Mouse (Mus musculus) small intestine, adult 2 months (tissue): ENCODE results near the gene Cdan1. TPM values are rescaled to one million over a fixed set of nuclear protein-coding genes. Genes with fewer than 3 reads are reported as not detected.
"Not testable (repeated sequence)": the region's sequence is repeated elsewhere in the genome, so short reads cannot be mapped to it uniquely, and the experiment has no call there.

Experiments
- H3K27ac ChIP-seq: fragments of 200-500 bp; 2 replicates; pipeline ENCODE4 v1.5.1; 2012; ENCODE audit warnings: low read depth, low read length, control low read depth, inconsistent platforms; ENCODE audit not compliant: insufficient read depth
- H3K27me3 ChIP-seq: fragments of 200-500 bp; 2 replicates; pipeline ENCODE4 v1.6.1; 2012; ENCODE audit warnings: mild to moderate bottlenecking, moderate library complexity, low read length, inconsistent platforms; ENCODE audit not compliant: control insufficient read depth, insufficient read depth
- H3K36me3 ChIP-seq: fragments of 200-500 bp; 2 replicates; pipeline ENCODE4 v1.6.1; 2012; ENCODE audit warnings: mild to moderate bottlenecking, low read length, control low read depth, inconsistent platforms; ENCODE audit not compliant: control insufficient read depth, insufficient read depth
- H3K4me1 ChIP-seq: fragments of 200-500 bp; 2 replicates; pipeline ENCODE4 v1.6.1; 2012; ENCODE audit warnings: low read length, inconsistent platforms, mixed read lengths; ENCODE audit not compliant: control insufficient read depth, insufficient read depth, insufficient read length
- H3K4me3 ChIP-seq: fragments of 200-500 bp; 2 replicates; pipeline ENCODE4 v1.5.1; 2012; ENCODE audit warnings: low read depth, mild to moderate bottlenecking, control low read depth, inconsistent platforms, low read length, moderate library complexity
- CTCF ChIP-seq: fragments of 200-500 bp; IDR thresholded peaks from 2 replicates; pipeline ENCODE4 v1.5.1; 2012; ENCODE audit warnings: low read depth, mild to moderate bottlenecking, control low read depth, inconsistent platforms, low read length, moderate library complexity, mixed read lengths; ENCODE audit not compliant: insufficient replicate concordance, insufficient read length; ENCODE audit errors: extremely low read depth
- POLR2A ChIP-seq: fragments of 200-500 bp; IDR thresholded peaks from 2 replicates; pipeline ENCODE4 v1.6.1; 2012; ENCODE audit warnings: low read depth, mild to moderate bottlenecking, control low read depth, inconsistent platforms, low read length, moderate library complexity
- WGBS: fragments of 180-500 bp; shearing (Covaris S2); methylation state at CpG from one replicate; pipeline ENCODE4 v1.1.7; 2018; 5-methylcytosine and 5-hydroxymethylcytosine counted together
- polyA plus RNA-seq: library from polyadenylated mRNA; depleted of rRNA; stranded (reverse); fragments of >200 nt; gene quantifications from 2 replicates; pipeline ENCODE4 v1.2.3, GENCODE M21; 2012; rRNA removed

Cdan1 gene
- polyA plus RNA-seq, 1 experiment = 19.8 TPM

DNA sequence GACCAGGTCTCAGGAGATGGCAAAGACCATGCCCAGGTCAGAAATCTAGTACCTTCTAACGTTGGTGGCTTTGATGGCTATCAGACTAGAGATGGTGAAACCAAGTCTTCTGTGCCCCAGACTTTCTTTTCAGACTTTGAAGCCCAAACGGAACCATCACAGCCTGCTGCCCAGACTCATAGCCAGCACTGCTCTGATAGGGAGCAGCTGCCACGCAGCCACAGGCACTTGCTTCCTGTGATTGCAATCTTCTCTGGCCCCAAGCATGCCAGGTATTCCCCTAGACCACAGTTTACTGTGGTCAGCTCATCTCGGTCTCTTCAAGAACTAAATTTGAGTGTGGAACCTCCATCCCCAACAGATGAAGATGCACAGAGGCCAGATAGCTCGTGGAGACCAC, 147.3 kb downstream of the Cdan1 start:
- Histone ChIP-seq H3K4me3 (no peak overlapping the region), H3K27ac (no peak overlapping the region), H3K27me3 (no peaks in the 10 kb centered on the region), H3K4me1 (no peaks in the 10 kb centered on the region), H3K36me3 (no peaks in the 10 kb centered on the region)
- WGBS = 59% methylated on average over 5 of the region's 5 CpGs
- TF ChIP-seq CTCF = no peak
- TF ChIP-seq POLR2A = no peak

DNA sequence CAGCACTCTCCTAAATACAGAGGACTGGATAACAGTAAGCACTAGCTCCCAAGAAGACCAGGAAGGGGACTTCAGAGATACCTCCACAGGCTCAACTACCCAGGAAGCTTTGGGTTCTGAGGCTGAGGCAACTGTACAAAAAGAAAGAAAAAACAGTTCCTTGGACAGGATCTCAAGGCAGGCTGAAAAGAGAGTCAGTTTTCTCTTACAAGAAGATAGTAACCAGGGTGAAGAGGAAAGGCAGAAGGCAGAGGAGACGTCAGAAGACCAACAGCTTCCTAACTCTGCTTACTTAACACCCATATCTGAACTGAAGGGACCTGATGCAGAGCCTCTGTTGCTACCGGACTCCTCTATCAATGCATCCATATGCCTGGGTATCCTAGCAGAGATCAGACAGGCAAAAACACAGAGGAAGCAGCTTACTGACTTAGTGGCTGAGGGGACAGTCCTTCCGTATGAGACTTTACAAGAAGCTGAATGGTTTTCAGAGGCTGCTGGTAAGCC, 149.5 kb downstream of the Cdan1 start:
- H3K4me3 ChIP-seq = no peak overlapping the region
- H3K27me3 ChIP-seq = no peaks in the 10 kb centered on the region
- H3K36me3 ChIP-seq = no peaks in the 10 kb centered on the region
- no peak overlapping the region for H3K27ac ChIP-seq
- TF ChIP-seq CTCF (no peak), POLR2A (no peak)
- H3K4me1 ChIP-seq = no peaks in the 10 kb centered on the region
- 79% methylated on average over 3 of the region's 3 CpGs for WGBS

GRCm38 (mm10) chr2:120697767-120698166, 152.2 kb downstream of the Cdan1 start:
- Histone ChIP-seq H3K4me3 (no peak overlapping the region), H3K36me3 (no peaks in the 10 kb centered on the region; the same call in 1 of the 2 replicates), H3K27me3 (no peaks in the 10 kb centered on the region), H3K4me1 (no peaks in the 10 kb centered on the region), H3K27ac (no peak overlapping the region)
- TF ChIP-seq CTCF (no peak), POLR2A (no peak)
- 79% methylated on average over 5 of the region's 5 CpGs for WGBS

- WGBS = 85% methylated on average over 7 of the region's 7 CpGs
- H3K27ac ChIP-seq, H3K36me3 ChIP-seq, H3K4me3 ChIP-seq, H3K27me3 ChIP-seq, H3K4me1 ChIP-seq: not testable (repeated sequence)
Measured at GRCm38 (mm10) chr2:120681151-120681550, 168.8 kb downstream of the Cdan1 start.

- Histone ChIP-seq H3K27ac (no peak overlapping the region), H3K27me3 (no peaks in the 10 kb centered on the region), H3K4me1 (no peaks in the 10 kb centered on the region), H3K36me3 (no peaks in the 10 kb centered on the region; the same call in 1 of the 2 replicates), H3K4me3 (no peak overlapping the region)
- TF ChIP-seq POLR2A (no peak), CTCF (no peak)
- WGBS = 67% methylated on average over 2 of the region's 2 CpGs
Measured at GRCm38 (mm10) chr2:120670253-120670652, 179.7 kb downstream of the Cdan1 start.

DNA sequence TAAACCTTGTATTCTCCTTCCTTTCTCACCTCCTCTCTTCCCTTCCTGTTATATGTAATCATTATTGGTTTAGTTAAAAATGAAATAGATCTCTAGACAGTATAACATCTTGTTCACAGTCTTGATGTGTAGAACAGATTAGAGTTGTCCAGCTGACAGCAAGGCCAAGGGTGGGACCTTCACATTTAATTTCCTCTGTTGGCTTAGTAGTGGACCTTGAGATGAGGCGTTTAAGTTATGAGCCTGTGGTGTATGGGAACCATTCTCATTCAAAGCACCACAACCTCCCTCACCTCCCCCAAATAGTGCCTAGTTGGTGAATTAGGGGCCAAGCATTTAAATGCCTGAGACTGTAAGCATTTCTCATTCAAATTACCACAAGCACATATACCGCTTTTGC, 182.5 kb downstream of the Cdan1 start:
- Histone ChIP-seq H3K27me3 (no peaks in the 10 kb centered on the region), H3K27ac (no peak overlapping the region), H3K4me1 (no peaks in the 10 kb centered on the region), H3K4me3 (no peak overlapping the region), H3K36me3 (no peaks in the 10 kb centered on the region)
- whole genome bisulfite sequencing = 83% methylated on average over 2 of the region's 2 CpGs
- TF ChIP-seq CTCF (no peak), POLR2A (no peak)

Other genes with a start within 250 kb of the Cdan1 start
- gene Haus2, start 240.7 kb downstream of the Cdan1 start, polyA plus RNA-seq = 0.53 and 1.6 TPM in 2 replicates
- gene Lrrc57, start 240.6 kb downstream of the Cdan1 start, polyA plus RNA-seq = 4.3 and 13.1 TPM in 2 replicates
- gene Stard9, start 221.0 kb downstream of the Cdan1 start, polyA plus RNA-seq = 1.2 and 2.1 TPM in 2 replicates
- 1.5 and 1.6 TPM in 2 replicates for gene Ttbk2, start 476 bp upstream of the Cdan1 start, polyA plus RNA-seq
- gene Ubr1, start 120.6 kb upstream of the Cdan1 start, polyA plus RNA-seq = 6.1 and 12.1 TPM in 2 replicates
- 2.3 and 5.1 TPM in 2 replicates for gene Tmem62, start 126.9 kb upstream of the Cdan1 start, polyA plus RNA-seq
- gene Ccndbp1, start 158.3 kb upstream of the Cdan1 start, polyA plus RNA-seq = 3.8 and 9.8 TPM in 2 replicates
- gene Epb42, start 186.9 kb upstream of the Cdan1 start, polyA plus RNA-seq = 0.15 and 0.38 TPM in 2 replicates
- 0.15 and 0.24 TPM in 2 replicates for gene Tgm5, start 235.7 kb upstream of the Cdan1 start, polyA plus RNA-seq